Mouse (Mus musculus) forebrain, embryonic 12.5 days (tissue): ENCODE measurements around the gene Hist2h2aa1. TPM values are rescaled to one million over a fixed set of nuclear protein-coding genes. Genes with fewer than 3 reads are reported as not detected.
"Not testable (repeated sequence)": the region's sequence is repeated elsewhere in the genome, so short reads cannot be mapped to it uniquely, and the experiment has no call there.

Source experiments
- ATAC-seq: fragments of 200-750 bp; cut with Nextera tagmentation; 2 replicates; pipeline ENCODE4 v1.8.0; 2017; ENCODE audit warnings: moderate TSS enrichment; ENCODE audit not compliant: low FRiP score
- H3K27ac ChIP-seq: fragments of 300-500 bp; sonication (generic); 2 replicates; pipeline ENCODE4 v1.5.1; 2016; ENCODE audit warnings: mild to moderate bottlenecking
- H3K27me3 ChIP-seq: fragments of 300-500 bp; sonication (generic); 2 replicates; pipeline ENCODE4 v1.6.1; 2016; ENCODE audit warnings: mild to moderate bottlenecking
- H3K36me3 ChIP-seq: fragments of 300-500 bp; sonication (generic); replicated peaks from 2 replicates; pipeline ENCODE4 v1.6.1; 2016; ENCODE audit warnings: mild to moderate bottlenecking
- H3K4me1 ChIP-seq: fragments of 300-500 bp; sonication (generic); 2 replicates; pipeline ENCODE4 v1.6.1; 2016
- H3K4me2 ChIP-seq: fragments of 300-500 bp; sonication (generic); 2 replicates; pipeline ENCODE4 v1.6.1; 2016; ENCODE audit warnings: mild to moderate bottlenecking, moderate library complexity
- H3K4me3 ChIP-seq: fragments of 300-500 bp; sonication (generic); replicated peaks from 2 replicates; pipeline ENCODE4 v1.5.1; 2016; ENCODE audit warnings: mild to moderate bottlenecking
- H3K9ac ChIP-seq: fragments of 300-500 bp; sonication (generic); 2 replicates; pipeline ENCODE4 v1.6.1; 2016; ENCODE audit warnings: mild to moderate bottlenecking
- H3K9me3 ChIP-seq: fragments of 300-500 bp; sonication (generic); 2 replicates; pipeline ENCODE4 v1.6.1; 2016
- WGBS: fragments of 180-500 bp; shearing (Covaris S2); methylation state at CpG from one replicate; pipeline ENCODE4 v1.1.7; 2016; 5-methylcytosine and 5-hydroxymethylcytosine counted together
- polyA plus RNA-seq: library from polyadenylated mRNA; unstranded; fragments of >200 nt; fragmentation: Nextera tagmentation; extraction: Ambion mirVana; gene quantifications from 2 replicates; pipeline ENCODE4 v1.2.1, GENCODE M21; 2016

Gene Hist2h2aa1
- polyA plus RNA-seq, 1 experiment from 2014 or later, result 21.0 TPM

- Histone ChIP-seq H3K36me3 (no peaks in the 10 kb centered on the region), H3K27me3 (no peaks in the 10 kb centered on the region), H3K4me3 (peak within 1 kb of the TSS; percentile 59), H3K27ac (peak within 1 kb of the TSS; percentile 99), H3K4me2 (peak within 1 kb of the TSS; percentile 79), H3K4me1 (peaks cover 31% of the 10 kb centered on the region), H3K9me3 (no peaks in the 10 kb centered on the region), H3K9ac (peak within 1 kb of the TSS; percentile 85)
- ATAC-seq, result peak; percentile 92
- WGBS, result under 1% methylated on average over 40 of the region's 40 CpGs
Measured at GRCm38 (mm10) chr3:96262979-96263550, 17.8 kb downstream of the Hist2h2aa1 start, which contains the start of gene Hist2h4. TSS of gene Hist2h4 (minus strand) at chr3:96263311.

GRCm38 (mm10) chr3:96263558-96264403 lies 18.5 kb downstream of the Hist2h2aa1 start:
- Histone ChIP-seq H3K9ac (peak overlapping the region; percentile 85), H3K9me3 (no peaks in the 10 kb centered on the region), H3K4me2 (peak overlapping the region; percentile 79), H3K27ac (peak overlapping the region; percentile 99), H3K27me3 (no peaks in the 10 kb centered on the region), H3K4me3 (peak overlapping the region; percentile 59), H3K4me1 (peaks cover 33% of the 10 kb centered on the region), H3K36me3 (no peaks in the 10 kb centered on the region)
- WGBS, result 5% methylated on average over 27 of the region's 27 CpGs
- ATAC-seq, result peak; percentile 7

GRCm38 (mm10) chr3:96264404-96264949 lies 19.2 kb downstream of the Hist2h2aa1 start:
- Histone ChIP-seq H3K4me2 (peak overlapping the region; percentile 79), H3K9me3 (no peaks in the 10 kb centered on the region), H3K4me3 (peak overlapping the region; percentile 59), H3K4me1 (peaks cover 33% of the 10 kb centered on the region), H3K36me3 (no peaks in the 10 kb centered on the region), H3K27me3 (no peaks in the 10 kb centered on the region), H3K9ac (peak overlapping the region; percentile 85), H3K27ac (peak overlapping the region; percentile 99)
- ATAC-seq, result no peak
- 74% methylated on average over 7 of the region's 7 CpGs for WGBS

GRCm38 (mm10) chr3:96266132-96266710 lies 20.9 kb downstream of the Hist2h2aa1 start:
- WGBS, result 92% methylated on average over 8 of the region's 8 CpGs
- Histone ChIP-seq H3K4me3 (no peak overlapping the region), H3K27me3 (no peaks in the 10 kb centered on the region), H3K36me3 (no peaks in the 10 kb centered on the region), H3K9ac (no peak overlapping the region), H3K4me2 (no peak overlapping the region), H3K9me3 (no peaks in the 10 kb centered on the region), H3K4me1 (peaks cover 33% of the 10 kb centered on the region), H3K27ac (no peak overlapping the region)
- no peak for ATAC-seq

GRCm38 (mm10) chr3:96267541-96267940 lies 22.2 kb downstream of the Hist2h2aa1 start:
- Histone ChIP-seq H3K9me3 (no peaks in the 10 kb centered on the region), H3K36me3 (no peaks in the 10 kb centered on the region), H3K4me3 (no peak overlapping the region), H3K4me1 (peaks cover 23% of the 10 kb centered on the region), H3K27me3 (no peaks in the 10 kb centered on the region), H3K9ac (no peak overlapping the region), H3K4me2 (peak overlapping the region; percentile 51; the same call in 1 of the 2 replicates), H3K27ac (peak overlapping the region; percentile 94)
- ATAC-seq, result no peak
- 80% methylated on average over 4 of the region's 4 CpGs for WGBS

GRCm38 (mm10) chr3:96268051-96268775 lies 22.9 kb downstream of the Hist2h2aa1 start, which contains the start of gene Hist2h3b:
TSS of gene Hist2h3b (plus strand) at chr3:96268654.
- peak within 1 kb of the TSS; percentile 98 for H3K27ac ChIP-seq
- WGBS, result 19% methylated on average over 29 of the region's 30 CpGs

GRCm38 (mm10) chr3:96268776-96269378 lies 23.6 kb downstream of the Hist2h2aa1 start:
- not testable (repeated sequence) for H3K36me3 ChIP-seq, H3K9me3 ChIP-seq, H3K27me3 ChIP-seq
- H3K27ac ChIP-seq, result peak overlapping the region; percentile 98
- peaks cover 20% of the 10 kb centered on the region for H3K4me1 ChIP-seq
- H3K4me2 ChIP-seq, result peak overlapping the region; percentile 78
- peak; percentile 33 for ATAC-seq
- peak overlapping the region; percentile 57 for H3K4me3 ChIP-seq
- under 1% methylated on average over 12 of the region's 44 CpGs for WGBS
- peak overlapping the region; percentile 68 for H3K9ac ChIP-seq

More at GRCm38 (mm10) chr3:96268051-96268775, 22.9 kb downstream of the Hist2h2aa1 start, which contains the start of gene Hist2h3b:
- H3K4me2 ChIP-seq, result peak within 1 kb of the TSS; percentile 78
- peak; percentile 73 for ATAC-seq
- H3K9ac ChIP-seq, result peak within 1 kb of the TSS; percentile 68
- H3K4me3 ChIP-seq, result peak within 1 kb of the TSS; percentile 57
- no peaks in the 10 kb centered on the region for H3K27me3 ChIP-seq
- no peaks in the 10 kb centered on the region for H3K36me3 ChIP-seq
- no peaks in the 10 kb centered on the region for H3K9me3 ChIP-seq
- peaks cover 22% of the 10 kb centered on the region for H3K4me1 ChIP-seq

GRCm38 (mm10) chr3:96269511-96270474 lies 24.5 kb downstream of the Hist2h2aa1 start, which contains the start of gene Hist2h2bb:
TSS of gene Hist2h2bb (plus strand) at chr3:96269752.
- no peaks in the 10 kb centered on the region for H3K36me3 ChIP-seq
- ATAC-seq, result peak; percentile 96
- peaks cover 11% of the 10 kb centered on the region for H3K4me1 ChIP-seq
- H3K4me2 ChIP-seq, result peak within 1 kb of the TSS; percentile 78
- H3K4me3 ChIP-seq, result peak within 1 kb of the TSS; percentile 57
- H3K27ac ChIP-seq, result peak within 1 kb of the TSS; percentile 98
- no peaks in the 10 kb centered on the region for H3K27me3 ChIP-seq
- H3K9me3 ChIP-seq, result no peaks in the 10 kb centered on the region
- H3K9ac ChIP-seq, result peak within 1 kb of the TSS; percentile 82
- WGBS, result under 1% methylated on average over 45 of the region's 45 CpGs

- WGBS, result 89% methylated on average over 17 of the region's 17 CpGs
- Histone ChIP-seq H3K4me2 (no peak overlapping the region), H3K4me1 (peaks cover 10% of the 10 kb centered on the region), H3K9ac (no peak overlapping the region), H3K36me3 (no peaks in the 10 kb centered on the region), H3K27ac (no peak overlapping the region), H3K4me3 (no peak overlapping the region), H3K9me3 (no peaks in the 10 kb centered on the region), H3K27me3 (no peaks in the 10 kb centered on the region)
- no peak for ATAC-seq
Measured at GRCm38 (mm10) chr3:96273591-96274465, 28.5 kb downstream of the Hist2h2aa1 start.

- Histone ChIP-seq H3K9ac (peak overlapping the region; percentile 66), H3K4me2 (peak overlapping the region; percentile 62), H3K27me3 (peaks cover 15% of the 10 kb centered on the region; the same call in 1 of the 2 replicates), H3K4me1 (peaks cover 10% of the 10 kb centered on the region), H3K4me3 (peak overlapping the region; percentile 47), H3K9me3 (no peaks in the 10 kb centered on the region), H3K36me3 (no peaks in the 10 kb centered on the region), H3K27ac (no peak overlapping the region)
- no peak for ATAC-seq
- 15% methylated on average over 8 of the region's 8 CpGs for WGBS
Measured at GRCm38 (mm10) chr3:96277428-96277799, 32.1 kb downstream of the Hist2h2aa1 start.
